Mouse (Mus musculus) right cerebral cortex, postnatal 36 days (tissue): ENCODE data around the gene Eef1g.

Source experiments
- DNase-seq, 2 experiments: peaks; one replicate each; pipeline ENCODE4 v3.0.0; 2022; ENCODE audit warnings: low spot score in 2 of 2, mixed read lengths in 1 of 2

Gene Eef1g

DNA sequence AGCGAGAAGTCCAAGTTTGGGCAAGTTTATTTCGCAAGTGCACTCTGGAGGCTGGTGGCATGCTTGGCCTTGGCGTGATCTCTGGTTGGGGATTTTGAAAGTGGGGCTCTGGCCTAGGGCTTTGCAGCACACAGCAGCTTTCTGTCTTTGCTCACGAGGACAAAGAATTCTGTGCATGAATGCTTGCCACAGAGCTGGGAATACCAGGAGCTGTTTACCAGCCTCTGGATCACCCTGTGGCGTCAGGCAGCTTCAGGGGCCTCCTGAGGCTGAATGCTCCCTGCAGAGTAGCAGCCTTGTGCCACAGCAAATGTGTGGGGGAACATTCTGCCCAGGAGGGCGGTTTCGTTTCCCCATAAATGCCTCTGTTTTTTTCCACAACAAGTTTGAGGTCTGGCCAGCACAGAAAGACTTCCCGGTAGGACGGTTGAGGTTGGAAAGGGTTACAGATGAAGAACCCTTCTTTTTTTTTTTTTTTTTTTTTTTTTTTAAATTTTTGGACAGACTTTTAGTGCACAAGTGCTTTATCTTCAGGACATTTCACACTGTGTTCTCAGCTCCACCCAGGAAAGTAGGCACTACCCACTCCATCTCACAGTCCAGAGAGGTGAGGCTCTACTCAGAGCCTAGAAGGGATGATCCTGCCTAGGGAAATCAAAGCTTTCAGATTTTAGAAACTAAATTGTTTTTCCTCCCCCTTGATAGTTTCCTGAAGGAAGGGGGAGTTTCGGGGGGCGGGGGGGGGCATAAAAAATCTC is 56.4 kb downstream of the Eef1g start:
- DNase-seq, result peak; percentile 2 to 18

DNA sequence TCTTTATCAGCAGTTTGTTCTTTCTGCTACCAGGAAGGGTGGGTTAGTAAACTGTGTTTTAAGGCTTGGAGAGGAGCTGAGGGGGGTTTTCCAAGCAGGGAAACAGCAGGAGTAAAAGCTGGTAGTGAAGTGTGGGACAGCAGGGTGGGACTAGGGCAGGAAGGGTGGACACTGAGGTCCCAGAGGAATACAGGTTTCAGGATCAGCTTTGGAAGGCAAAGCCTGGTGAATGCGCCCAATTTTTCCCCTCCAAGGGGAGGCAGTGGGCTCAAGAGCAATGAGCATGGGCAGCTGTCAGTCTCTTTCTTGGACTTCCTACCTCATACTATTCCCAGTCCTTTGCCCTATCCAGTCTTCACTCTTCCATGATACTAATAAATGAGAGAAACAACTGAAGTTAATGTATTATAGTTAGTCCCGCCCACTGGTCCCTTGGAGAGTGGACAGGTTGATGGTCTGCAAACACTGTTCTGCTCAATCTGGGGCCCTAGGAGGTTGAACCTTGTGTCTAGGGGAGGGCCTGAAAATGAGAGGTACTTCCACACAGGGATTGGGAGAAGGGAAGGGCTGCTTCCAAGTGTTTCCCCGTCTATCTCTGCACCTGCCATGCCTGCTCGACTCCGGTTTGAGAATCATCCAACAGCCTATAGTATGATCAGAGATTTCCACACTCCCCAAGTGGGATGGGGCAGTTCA is 58.9 kb downstream of the Eef1g start:
- no peak for DNase-seq

DNA sequence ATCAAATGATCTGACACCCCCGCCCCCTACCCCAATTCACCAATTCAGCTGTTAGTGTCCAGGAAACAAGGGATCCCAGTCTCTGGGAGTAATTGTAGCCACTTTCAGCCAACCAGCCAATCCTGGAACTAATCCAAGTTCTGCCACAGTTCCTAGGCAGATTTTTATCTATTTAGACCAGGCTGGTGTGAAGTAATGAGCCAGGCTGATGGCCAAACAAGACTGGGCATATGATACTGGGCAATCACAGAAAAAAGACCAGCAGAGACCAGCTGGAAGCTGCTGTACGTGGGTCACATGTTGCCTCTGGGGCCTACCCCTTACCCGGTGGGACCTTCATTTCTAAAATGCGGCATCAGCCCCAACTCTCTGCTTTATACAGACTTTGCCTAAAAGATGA is 59.8 kb downstream of the Eef1g start:
- DNase-seq, result no peak

DNA sequence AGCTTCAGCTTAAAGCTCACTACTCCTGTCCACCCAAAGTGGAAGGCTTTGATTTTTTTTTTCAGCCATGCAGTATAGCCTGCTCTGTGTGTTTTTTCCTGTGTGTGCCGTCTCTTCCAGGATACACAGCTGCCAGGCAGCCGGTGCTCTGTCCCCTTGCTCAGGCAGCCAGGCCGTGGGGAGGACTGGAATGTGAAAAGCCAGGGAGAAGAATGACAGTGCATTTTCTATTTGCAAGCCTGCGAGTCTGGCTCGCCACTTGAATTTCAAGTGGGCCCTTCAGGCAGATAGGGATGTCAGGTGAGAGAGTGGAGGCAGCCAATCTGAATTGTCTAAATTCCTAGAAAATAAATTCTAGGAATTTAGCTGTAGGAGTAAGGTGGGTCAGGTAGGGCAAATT is 61.0 kb downstream of the Eef1g start:
- DNase-seq, result no peak
